In the genomic region with DNA sequence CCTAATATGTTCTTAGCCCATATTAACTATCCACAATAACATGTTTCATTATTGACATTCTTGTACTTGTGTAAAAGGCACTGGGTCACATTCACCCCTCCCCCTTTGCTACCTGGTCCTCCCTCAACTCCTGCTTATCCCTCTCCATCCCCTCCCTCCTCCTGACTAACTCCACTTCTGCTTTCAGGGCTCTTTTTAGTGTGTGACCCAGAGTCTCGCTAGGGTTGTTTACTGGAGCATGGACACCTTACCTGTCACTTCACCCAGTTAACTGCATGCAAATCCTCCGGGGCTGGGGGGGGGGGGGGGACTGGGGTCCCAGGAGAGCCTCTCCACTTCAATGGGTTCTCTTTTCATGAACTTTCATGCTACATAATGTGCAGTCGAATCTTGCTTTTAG, we compare ENCODE assay signal across 21 mouse cellular contexts. TPM values are rescaled to one million over a fixed set of nuclear protein-coding genes. Genes with fewer than 3 reads are reported as not detected.
DNase-seq lines count a peak whose midpoint lies in the region; ATAC-seq lines count a peak whose summit lies in the region.
"Had no signal": no experiment of that assay in that cellular context is flagged by ENCODE, and none has a peak within 500 bp of the region (broad histone marks: within the 10 kb centered on the region; RNA-seq: fewer than 3 reads in every experiment).

No protein-coding gene starts in this region.

- peak; percentile 74 for ATAC-seq in neutrophil, adult 5-6 weeks (ENCODE audit: extremely low read depth, insufficient number of reproducible peaks, low FRiP score, poor library complexity, severe bottlenecking)
- ATAC-seq: activated CD4-positive, CD25-positive, alpha-beta regulatory T cell, adult 4 months; forebrain, embryonic 13.5 days; forebrain, embryonic 15.5 days; forebrain, postnatal 0 days; Patski had no signal

- peak; percentile 53 to 71 for DNase-seq in spleen, postnatal 36 days (ENCODE audit: low spot score in 2 of 2)
- no peak for DNase-seq in spleen, postnatal 4 days (ENCODE audit: low spot score in 2 of 2)
- peak; percentile 51 to 63 for DNase-seq in B cell, adult 2 months
- DNase-seq in adrenal gland, adult (ENCODE audit: inconsistent age in 2 of 2, low spot score in 1 of 2): no peak
- no peak for DNase-seq in heart, adult 8-10 months (ENCODE audit: low spot score)
- no peak for DNase-seq in layer of hippocampus, adult 8-10 months (ENCODE audit: low spot score in 2 of 2)
- DNase-seq: adrenal gland, adult 2 months; adrenal gland, postnatal 10 days; adrenal gland, postnatal 25 days; cerebellum, adult 11 months; cerebellum, adult 18-20 months; cerebellum, adult 8-10 months; cerebellum, adult 9-11 months; cerebellum, postnatal 36 days; embryo, embryonic 11 days had no signal

RNA-seq across cellular contexts. Expression of gene Ptafr, which starts 19.9 kb away (rescaled TPM):
- 135 and 136 TPM in 2 replicates for total RNA-seq in neutrophil, adult 5-6 weeks (2017)
- 1 to 10 TPM; 1.2 to 1.9 (median 1.3) TPM for total RNA-seq in heart, adult 8-10 months (2022)
- total RNA-seq in layer of hippocampus, adult 8-10 months (2022): 1 to 10 TPM; 1.1 to 3.8 (median 2.5) TPM

RNA-seq across cellular contexts. Expression of gene Dnajc8, which starts 48.4 kb away (rescaled TPM):
- 327 and 337 TPM in 2 replicates for total RNA-seq in neutrophil, adult 5-6 weeks (2017)
- total RNA-seq in heart, adult 8-10 months (2022): 10 to 100 TPM; 50.4 to 67.2 (median 58.2) TPM
- 100 to 1,000 TPM in 2 of 4 experiments, 10 to 100 TPM in 2; 88.8 to 104 (median 94.6) TPM for total RNA-seq in layer of hippocampus, adult 8-10 months (2022)

RNA-seq across cellular contexts. Expression of gene Atpif1, which starts 50.3 kb away (rescaled TPM):
- total RNA-seq in neutrophil, adult 5-6 weeks (2017): 127 and 138 TPM in 2 replicates
- total RNA-seq in heart, adult 8-10 months (2022): 100 to 1,000 TPM; 262 to 368 (median 320) TPM
- total RNA-seq in layer of hippocampus, adult 8-10 months (2022): 100 to 1,000 TPM; 313 to 407 (median 357) TPM

RNA-seq across cellular contexts. Expression of gene Eya3, which starts 55.0 kb away (rescaled TPM):
- total RNA-seq in neutrophil, adult 5-6 weeks (2017): 23.4 and 27.0 TPM in 2 replicates
- total RNA-seq in heart, adult 8-10 months (2022): 10 to 100 TPM; 28.7 to 34.2 (median 30.2) TPM
- 10 to 100 TPM; 28.7 to 31.1 (median 29.0) TPM for total RNA-seq in layer of hippocampus, adult 8-10 months (2022)

Comparison
In these comparisons a context has a peak if more than half of its experiments do, and no peak if none do; other contexts are left out.
1. DNase-seq: peak in spleen, postnatal 36 days (2 of 2) and B cell, adult 2 months (2 of 2); none in spleen, postnatal 4 days (0 of 2), adrenal gland, adult (0 of 2), heart, adult 8-10 months (single experiment) and layer of hippocampus, adult 8-10 months (0 of 2).
2. RNA of gene Ptafr, which starts 19.9 kb away (total RNA-seq): 135 to 136 TPM in neutrophil, adult 5-6 weeks; 1.1 to 3.8 TPM in layer of hippocampus, adult 8-10 months and 1.2 to 1.9 TPM in heart, adult 8-10 months; every median in the first group is over 10 times any median in the second.